15 mouse cellular contexts compared by ENCODE assay signal in the genomic region with DNA sequence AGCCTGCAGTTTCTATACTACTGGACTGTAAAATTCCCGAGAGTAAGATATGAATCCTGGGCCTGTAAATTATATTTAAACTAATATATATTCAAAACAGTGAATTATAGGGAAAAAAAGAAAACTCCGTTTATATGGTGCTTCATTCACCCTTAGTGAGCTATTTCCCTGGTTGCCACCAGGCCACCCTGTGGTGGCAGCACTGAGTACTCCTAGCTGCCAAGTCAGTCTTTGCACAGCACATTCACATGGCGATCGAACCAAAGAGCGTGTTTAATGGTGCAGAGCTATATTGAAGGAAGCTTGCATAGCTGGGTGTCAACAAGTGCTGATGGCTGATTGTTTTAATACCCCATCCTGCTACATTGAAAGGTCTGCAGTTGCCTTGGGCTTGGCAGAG. TPM values are rescaled to one million over a fixed set of nuclear protein-coding genes. Genes with fewer than 3 reads are reported as not detected.
A peak's percentile ranks its signal among the peaks of the same experiment; 100 is the strongest.
DNase-seq lines count a peak whose midpoint lies in the region; TF ChIP-seq lines count a peak whose summit lies in the region.
"Had no signal": no experiment of that assay in that cellular context is flagged by ENCODE, and none has a peak within 500 bp of the region (broad histone marks: within the 10 kb centered on the region; RNA-seq: fewer than 3 reads in every experiment).

No protein-coding gene starts in this region.

- WGBS in thymus, adult 2 months, result 95% methylated on average over 5 of the region's 5 CpGs

- peak; percentile 77 for TF ChIP-seq CTCF in layer of hippocampus, adult 2 months (conservative IDR thresholded peaks at IDR 0.05)
- TF ChIP-seq CTCF in thymus, adult 2 months (IDR thresholded peaks at IDR 0.05; ENCODE audit: borderline replicate concordance, control insufficient read depth, extremely low read depth, insufficient read depth, low read length, poor library complexity), result 0 out of 2 replicates have a peak, but pooled peaks have one; percentile 16

- peak; percentile 24 to 36 for DNase-seq in cerebellum, postnatal 14 days
- no peak for DNase-seq in cerebellum, adult 9-11 months
- no peak for DNase-seq in layer of hippocampus, adult 2 months (ENCODE audit: low spot score in 2 of 2)
- no peak for DNase-seq in layer of hippocampus, postnatal 14 days (ENCODE audit: low spot score in 2 of 2)
- DNase-seq in thymus, adult 2 months, result peak; percentile 34
- DNase-seq in thymus, postnatal 36 days, result no peak
- no peak for DNase-seq in urinary bladder, postnatal 10 days (ENCODE audit: low spot score)
- no peak for DNase-seq in urinary bladder, adult 2 months (ENCODE audit: low spot score)
- DNase-seq: cerebellum, adult 11-12 months; kidney, adult 18-20 months; layer of hippocampus, postnatal 36 days had no signal

- no peak overlapping the region for H3K27ac ChIP-seq in layer of hippocampus, adult 2 months
- no peak overlapping the region for H3K27ac ChIP-seq in thymus, adult 2 months (ENCODE audit: control insufficient read depth, insufficient read depth, low read length)
- H3K27ac ChIP-seq: forebrain, embryonic 13.5 days had no signal

- peaks cover 37% of the 10 kb centered on the region for H3K4me1 ChIP-seq in thymus, adult 2 months (replicated peaks; ENCODE audit: control insufficient read depth, insufficient read depth, low read length)

- no peak overlapping the region for H3K4me3 ChIP-seq in layer of hippocampus, adult 2 months
- no peak overlapping the region for H3K4me3 ChIP-seq in thymus, adult 2 months (ENCODE audit: control insufficient read depth, insufficient read depth, low read length)
- H3K4me3 ChIP-seq: forebrain, embryonic 13.5 days had no signal

- TF ChIP-seq POLR2A in thymus, adult 2 months (IDR thresholded peaks at IDR 0.05; ENCODE audit: control insufficient read depth, extremely low read depth, insufficient read depth, low read length, poor library complexity), result no peak

- no peaks in the 10 kb centered on the region; the same call in 1 of the 2 replicates for H3K27me3 ChIP-seq in thymus, adult 2 months (ENCODE audit: control insufficient read depth, insufficient read depth, low read length)

- no peaks in the 10 kb centered on the region for H3K36me3 ChIP-seq in thymus, adult 2 months (ENCODE audit: control insufficient read depth, insufficient read depth, low read length)

RNA-seq across cellular contexts. Expression of gene Grm6, which starts 3.4 kb away (rescaled TPM):
- total RNA-seq in layer of hippocampus, adult 2 months (2021), result not detected
- not detected for total RNA-seq in layer of hippocampus, postnatal 14 days (2021)
- 2.3 and 2.9 TPM in 2 replicates for polyA plus RNA-seq in thymus, adult 2 months (2012; rRNA removed)
- polyA plus RNA-seq in urinary bladder, adult 2 months (2012; rRNA removed), result not detected in 2 replicates
- total RNA-seq: layer of hippocampus, postnatal 36 days had no signal
- polyA plus RNA-seq: C2C12; forebrain, embryonic 13.5 days; lung, embryonic 16.5 days; neural tube, embryonic 11.5 days had no signal

RNA-seq across cellular contexts. Expression of gene Zfp879, which starts 5.7 kb away (rescaled TPM):
- 1 to 10 TPM; 4.0 to 4.1 TPM for total RNA-seq in layer of hippocampus, adult 2 months (2021)
- 1 to 10 TPM; 3.1 to 4.4 TPM for total RNA-seq in layer of hippocampus, postnatal 14 days (2021)
- 0.34 and 0.37 TPM in 2 replicates for polyA plus RNA-seq in thymus, adult 2 months (2012; rRNA removed)
- polyA plus RNA-seq in urinary bladder, adult 2 months (2012; rRNA removed), result 0.88 and 1.3 TPM in 2 replicates

RNA-seq across cellular contexts. Expression of gene Zfp354c, which starts 19.5 kb away (rescaled TPM):
- total RNA-seq in layer of hippocampus, adult 2 months (2021), result 10 to 100 TPM; 40.8 to 49.6 TPM
- total RNA-seq in layer of hippocampus, postnatal 14 days (2021), result 10 to 100 TPM; 46.4 to 51.7 TPM
- 5.1 and 5.8 TPM in 2 replicates for polyA plus RNA-seq in thymus, adult 2 months (2012; rRNA removed)
- 7.4 and 9.6 TPM in 2 replicates for polyA plus RNA-seq in urinary bladder, adult 2 months (2012; rRNA removed)

RNA-seq across cellular contexts. Expression of gene Zfp454, which starts 40.4 kb away (rescaled TPM):
- total RNA-seq in layer of hippocampus, adult 2 months (2021), result 1 to 10 TPM; 5.3 to 6.4 TPM
- total RNA-seq in layer of hippocampus, postnatal 14 days (2021), result 1 to 10 TPM; 6.1 to 6.5 TPM
- not detected in 2 replicates for polyA plus RNA-seq in thymus, adult 2 months (2012; rRNA removed)
- polyA plus RNA-seq in urinary bladder, adult 2 months (2012; rRNA removed), result 2.0 and 2.5 TPM in 2 replicates
- polyA plus RNA-seq: C2C12 had no signal

Comparison
In these comparisons a context has a peak if more than half of its experiments do, and no peak if none do; other contexts are left out.
1. DNase-seq: peak in cerebellum, postnatal 14 days (2 of 2) and thymus, adult 2 months (single experiment); none in cerebellum, adult 9-11 months (single experiment), layer of hippocampus, adult 2 months (0 of 2), layer of hippocampus, postnatal 14 days (0 of 2), thymus, postnatal 36 days (0 of 2), urinary bladder, postnatal 10 days (single experiment) and urinary bladder, adult 2 months (single experiment).